Mouse (Mus musculus): ENCODE data around the gene Rhbdf1.

DNA sequence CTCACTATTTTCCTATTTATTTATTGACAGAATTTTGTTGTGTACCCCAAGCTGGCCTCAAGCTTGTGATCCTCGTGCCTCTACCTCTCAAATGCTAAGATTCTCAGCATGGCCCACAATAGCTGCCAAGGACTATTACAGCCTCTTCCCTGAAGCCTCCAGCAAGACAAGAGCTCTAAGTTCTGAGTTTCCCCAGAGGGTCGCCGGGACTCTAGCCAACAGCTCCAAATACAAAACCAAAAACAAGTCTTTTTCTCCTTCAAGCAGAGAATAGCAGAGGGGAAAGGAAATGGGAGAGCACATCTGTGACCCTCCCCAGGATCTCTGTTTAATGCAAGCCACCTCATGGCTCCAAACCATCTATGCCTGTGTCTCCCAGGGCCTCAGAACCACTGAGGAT, 22.0 kb upstream of the Rhbdf1 start:
- no peak for TF ChIP-seq CTCF (IDR thresholded peaks at IDR 0.05; ENCODE audit: insufficient read depth, low read depth, low read length)
- TF ChIP-seq POLR2A (IDR thresholded peaks at IDR 0.05; ENCODE audit: insufficient read depth, low read depth, low read length) = no peak
